Mouse (Mus musculus) small intestine, adult 2 months (tissue): ENCODE results near the gene Gatad2a.

Experiments used
- CTCF ChIP-seq: fragments of 200-500 bp; IDR thresholded peaks from 2 replicates; pipeline ENCODE4 v1.5.1; 2012; ENCODE audit warnings: low read depth, mild to moderate bottlenecking, control low read depth, inconsistent platforms, low read length, moderate library complexity, mixed read lengths; ENCODE audit not compliant: insufficient replicate concordance, insufficient read length; ENCODE audit errors: extremely low read depth
- POLR2A ChIP-seq: fragments of 200-500 bp; IDR thresholded peaks from 2 replicates; pipeline ENCODE4 v1.6.1; 2012; ENCODE audit warnings: low read depth, mild to moderate bottlenecking, control low read depth, inconsistent platforms, low read length, moderate library complexity

DNA sequence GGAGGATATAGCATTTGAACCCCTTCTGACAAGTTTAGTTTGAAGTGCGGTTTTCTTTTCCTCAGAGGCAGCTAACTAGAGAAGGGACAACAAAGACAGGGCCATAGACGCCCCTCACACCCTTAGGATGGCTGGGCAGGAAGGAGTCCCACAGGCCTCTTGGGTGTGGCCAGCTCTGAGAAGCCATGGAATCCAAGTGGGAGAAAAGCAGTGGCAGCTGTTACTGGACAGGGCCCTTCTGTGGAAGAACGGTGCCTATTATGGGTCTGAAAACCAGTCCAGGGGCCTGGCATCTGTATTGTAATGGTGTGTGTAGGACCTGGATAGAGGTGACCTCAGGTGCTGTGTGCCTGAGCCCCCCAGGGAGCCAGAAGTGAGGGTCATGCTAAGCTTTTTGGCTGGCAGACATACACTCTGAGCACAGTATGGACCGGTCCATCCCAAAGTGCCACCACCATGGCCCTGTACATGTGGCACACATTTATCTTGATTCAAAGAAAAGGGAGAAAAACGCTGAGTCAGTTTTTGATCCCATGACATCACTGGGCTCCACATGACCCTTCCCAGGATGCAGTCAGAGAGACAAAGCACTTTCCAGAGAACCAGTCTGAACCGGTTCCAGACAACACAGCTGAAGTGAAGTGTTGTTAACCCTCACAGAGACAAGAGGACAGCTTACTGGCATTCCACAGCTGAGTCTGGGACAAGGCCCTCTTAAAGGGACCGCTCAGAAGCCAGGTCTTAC, 60.0 kb downstream of the Gatad2a start:
- TF ChIP-seq CTCF: no peak
- no peak for TF ChIP-seq POLR2A
